Mouse (Mus musculus) urinary bladder, postnatal 4 days (tissue): ENCODE data around the gene Kbtbd13.

Experiments
- DNase-seq, 2 experiments: peaks; one replicate each; pipeline ENCODE4 v3.0.0; 2021 to 2022; ENCODE audit warnings: low spot score in 2 of 2

Gene Kbtbd13

GRCm38 (mm10) chr9:65391613-65391964, at the start of gene Kbtbd13:
Kbtbd13 (minus strand) TSS chr9:65391652.
- DNase-seq, result no peak

GRCm38 (mm10) chr9:65435671-65436301, 44.3 kb upstream of the Kbtbd13 start, which contains the start of gene Mtfmt:
Mtfmt (plus strand) TSS chr9:65435782.
- peak; percentile 89 to 94 for DNase-seq

GRCm38 (mm10) chr9:65435211-65435610, 43.8 kb upstream of the Kbtbd13 start:
- DNase-seq, result no peak

GRCm38 (mm10) chr9:65434140-65434539, 42.7 kb upstream of the Kbtbd13 start:
- DNase-seq, result no peak

- peak; percentile 67 to 89 for DNase-seq
Measured at GRCm38 (mm10) chr9:65432236-65432635, 40.8 kb upstream of the Kbtbd13 start.

- no peak for DNase-seq
Measured at GRCm38 (mm10) chr9:65430921-65431320, 39.5 kb upstream of the Kbtbd13 start.

- DNase-seq, result no peak
Measured at GRCm38 (mm10) chr9:65430401-65430800, 38.9 kb upstream of the Kbtbd13 start.

GRCm38 (mm10) chr9:65428003-65428402, 36.6 kb upstream of the Kbtbd13 start:
- DNase-seq, result no peak

GRCm38 (mm10) chr9:65427511-65427910, 36.1 kb upstream of the Kbtbd13 start:
- no peak for DNase-seq

- no peak for DNase-seq
Measured at GRCm38 (mm10) chr9:65424393-65424792, 32.9 kb upstream of the Kbtbd13 start.

- no peak for DNase-seq
Measured at GRCm38 (mm10) chr9:65422760-65423501, 31.5 kb upstream of the Kbtbd13 start, which contains the start of gene Slc51b. Slc51b (minus strand) TSS chr9:65422955.

- DNase-seq, result no peak
Measured at GRCm38 (mm10) chr9:65419633-65420032, 28.2 kb upstream of the Kbtbd13 start.

GRCm38 (mm10) chr9:65417738-65418137, 26.3 kb upstream of the Kbtbd13 start:
- no peak for DNase-seq

- DNase-seq, result no peak
Measured at GRCm38 (mm10) chr9:65411326-65411725, 19.9 kb upstream of the Kbtbd13 start.

GRCm38 (mm10) chr9:65410378-65410777, 18.9 kb upstream of the Kbtbd13 start:
- no peak for DNase-seq

GRCm38 (mm10) chr9:65408871-65409295, 17.4 kb upstream of the Kbtbd13 start:
- no peak for DNase-seq

GRCm38 (mm10) chr9:65407861-65408260, 16.4 kb upstream of the Kbtbd13 start:
- DNase-seq, result no peak

GRCm38 (mm10) chr9:65407327-65407726, 15.9 kb upstream of the Kbtbd13 start:
- no peak for DNase-seq

GRCm38 (mm10) chr9:65405184-65405449, 13.7 kb upstream of the Kbtbd13 start:
- DNase-seq, result no peak

- DNase-seq, result peak; percentile 54 to 75
Measured at GRCm38 (mm10) chr9:65404331-65405183, 13.1 kb upstream of the Kbtbd13 start.

GRCm38 (mm10) chr9:65399934-65400333, 8.5 kb upstream of the Kbtbd13 start:
- no peak for DNase-seq

GRCm38 (mm10) chr9:65398279-65398678, 6.8 kb upstream of the Kbtbd13 start, which contains the start of gene Rasl12:
Rasl12 (plus strand) TSS chr9:65398506.
- peak in 1 of 2 experiments; percentile 69 for DNase-seq
